Comparison of ENCODE assay signal across 10 mouse cellular contexts in genomic region chr12:99153664-99154063, GRCm38 (mm10).
DNase-seq lines count a peak whose midpoint lies in the region; ATAC-seq lines count a peak whose summit lies in the region.
"Had no signal": no experiment of that assay in that cellular context is flagged by ENCODE, and none has a peak within 500 bp of the region (broad histone marks: within the 10 kb centered on the region; RNA-seq: fewer than 3 reads in every experiment).

No protein-coding gene starts in this region.

- peaks cover 10% of the 10 kb centered on the region; the same call in 1 of the 2 replicates for H3K9me3 ChIP-seq in limb, embryonic 12.5 days

- H3K27me3 ChIP-seq in limb, embryonic 12.5 days, result no peaks in the 10 kb centered on the region; the same call in 1 of the 2 replicates

- 0 out of 2 replicates have a peak overlapping the region, but pooled peaks have one; percentile 35 for H3K27ac ChIP-seq in limb, embryonic 12.5 days

- peak overlapping the region; percentile 6; the same call in 1 of the 2 replicates for H3K4me3 ChIP-seq in limb, embryonic 12.5 days (replicated peaks)

- no peak overlapping the region for H3K9ac ChIP-seq in limb, embryonic 12.5 days (replicated peaks)

- H3K36me3 ChIP-seq in limb, embryonic 12.5 days, result no peaks in the 10 kb centered on the region

- 27% methylated on average over 10 of the region's 10 CpGs for WGBS in limb, embryonic 12.5 days

- H3K4me2 ChIP-seq in limb, embryonic 12.5 days, result peak overlapping the region; percentile 42

- peaks cover 15% of the 10 kb centered on the region for H3K4me1 ChIP-seq in limb, embryonic 12.5 days (replicated peaks)

- no peak for ATAC-seq in limb, embryonic 12.5 days (ENCODE audit: insufficient number of reproducible peaks, insufficient read depth, low FRiP score, low TSS enrichment, low read depth)
- ATAC-seq in CD4-positive, CD25-positive, alpha-beta regulatory T cell, adult 4 months, result no peak

- peak; percentile 40 to 48 for DNase-seq in kidney, postnatal 4 days
- DNase-seq in kidney, adult 8-10 months, result no peak
- peak; percentile 56 to 69 for DNase-seq in cerebellum, postnatal 36 days
- peak; percentile 41 for DNase-seq in retina, embryonic 14.5 days (ENCODE audit: low spot score)
- DNase-seq in spleen, postnatal 14 days (ENCODE audit: low spot score in 2 of 2), result no peak
- DNase-seq in adrenal gland, adult 2 months, result no peak
- DNase-seq: lung, postnatal 36 days; right cerebral cortex, postnatal 4 days had no signal

Comparison
In these comparisons a context has a peak if more than half of its experiments do, and no peak if none do; other contexts are left out.
1. DNase-seq: peak in kidney, postnatal 4 days (2 of 2), cerebellum, postnatal 36 days (2 of 2) and retina, embryonic 14.5 days (single experiment); none in kidney, adult 8-10 months (0 of 2), spleen, postnatal 14 days (0 of 2) and adrenal gland, adult 2 months (single experiment).